Mouse (Mus musculus): Measurements from ENCODE around the gene Axin1. TPM values are rescaled to one million over a fixed set of nuclear protein-coding genes. Genes with fewer than 3 reads are reported as not detected.

Gene Axin1
- total and polyA plus RNA-seq, 3 experiments, result 27.8 to 38.8 (median 28.5) TPM

DNA sequence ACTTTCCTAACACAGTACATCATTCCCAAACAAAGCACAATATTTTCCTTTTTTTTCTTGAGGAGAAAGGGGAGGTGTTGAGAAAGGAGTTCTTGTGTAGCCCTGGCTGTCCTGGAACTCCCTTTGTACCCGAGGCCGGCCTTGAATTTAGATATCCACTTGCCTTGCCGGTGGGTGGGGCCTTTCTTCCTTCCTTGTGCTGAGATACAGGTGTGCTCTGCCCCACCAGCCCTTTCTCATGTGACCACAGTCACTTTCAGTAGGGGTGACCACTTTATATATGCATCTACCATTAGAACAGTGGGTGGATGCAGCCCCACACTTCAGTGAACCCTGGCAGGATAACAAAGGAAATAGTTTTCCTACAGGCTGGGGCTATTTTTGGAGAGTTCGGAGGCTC, 26.8 kb upstream of the Axin1 start:
- H3K4me1 ChIP-seq (ENCODE audit: control insufficient read depth in 1 of 2, insufficient read depth in 2 of 2), result peaks cover 2 to 23% of the 10 kb centered on the region in 2 experiments; a peak in 2 of 4 replicates
- no peak overlapping the region for H3K4me2 ChIP-seq (ENCODE audit: insufficient read depth, low read depth, poor library complexity, severe bottlenecking)
- peak; percentile 23 for DNase-seq (ENCODE audit: extremely low read depth)
- H3K9me3 ChIP-seq (replicated peaks; ENCODE audit: low read length), result no peaks in the 10 kb centered on the region
- H3K36me3 ChIP-seq (replicated peaks in 1 of 2; ENCODE audit: control insufficient read depth in 1 of 2, insufficient read depth in 1 of 2, low read length in 1 of 2), result no peaks in the 10 kb centered on the region
- no peak overlapping the region for H3K27ac ChIP-seq (ENCODE audit: insufficient read depth, low read depth)
- dilution Hi-C loops (cut with MboI; ENCODE audit: extremely low pct_ligation_motif_present, extremely low pct_unique_long_range_greater_than_20kb, low sequenced_read_pairs) (no loop called here), in situ Hi-C loops (cut with MboI; ENCODE audit: low pct_ligation_motif_present, low pct_unique_long_range_greater_than_20kb, low sequenced_read_pairs) (no loop called here)
- no peak overlapping the region for H3K4me3 ChIP-seq (replicated peaks in 1 of 3; ENCODE audit: low read depth in 2 of 3, low read length in 2 of 3, poor library complexity in 1 of 3)
- H3K79me2 ChIP-seq (replicated peaks; ENCODE audit: control insufficient read depth, extremely low read depth, insufficient read depth, poor library complexity, severe bottlenecking), result no peaks in the 10 kb centered on the region
- H3K27me3 ChIP-seq (replicated peaks), result peaks cover 57% of the 10 kb centered on the region
- TF ChIP-seq BHLHE40 (IDR thresholded peaks at IDR 0.05; ENCODE audit: low read depth, low read length) (peak; percentile 71; the same call in 1 of the 2 replicates), JUN (IDR thresholded peaks at IDR 0.05; ENCODE audit: insufficient read depth, low read depth, low read length) (no peak), TCF12 (IDR thresholded peaks at IDR 0.05; ENCODE audit: low read depth, low read length) (no peak), MAFK (IDR thresholded peaks at IDR 0.05; ENCODE audit: insufficient replicate concordance, low read length) (no peak), E2F4 (IDR thresholded peaks at IDR 0.05; ENCODE audit: insufficient replicate concordance, low read depth, low read length) (no peak), CTCF (conservative IDR thresholded peaks at IDR 0.05 in 1 of 2, IDR thresholded peaks at IDR 0.05 in 1 of 2; ENCODE audit: low read depth in 2 of 2, low read length in 2 of 2) (no peak), CHD1 (IDR thresholded peaks at IDR 0.05; ENCODE audit: low read depth, low read length) (no peak), MEF2A (IDR thresholded peaks at IDR 0.05; ENCODE audit: borderline replicate concordance, low read depth, low read length) (0 out of 2 replicates have a peak, but pooled peaks have one; percentile 27), NRF1 (IDR thresholded peaks at IDR 0.05; ENCODE audit: low read depth, low read length) (no peak), IRF4 (IDR thresholded peaks at IDR 0.05; ENCODE audit: low read depth, low read length) (no peak)
- H3K9ac ChIP-seq (ENCODE audit: insufficient read depth, low read depth), result no peak overlapping the region

DNA sequence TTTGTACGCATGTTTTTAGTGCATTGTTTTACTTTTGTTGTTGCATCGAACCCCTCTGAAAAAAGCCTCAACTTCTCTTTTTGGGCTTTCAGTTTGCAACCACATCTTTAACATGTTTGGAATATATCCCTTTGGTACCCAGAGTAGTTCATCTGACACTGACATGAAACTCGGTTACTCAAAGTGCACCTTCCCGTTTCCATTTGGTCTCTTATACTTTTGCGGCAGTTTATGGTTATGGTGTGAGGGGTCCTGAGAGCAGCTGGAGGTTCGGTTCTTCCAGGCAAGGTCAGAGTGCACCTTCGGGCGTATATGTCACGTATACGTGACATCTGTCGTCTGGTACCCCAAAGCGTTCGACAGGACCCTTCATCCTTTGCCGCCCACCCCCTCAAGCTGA, 25.7 kb upstream of the Axin1 start:
- Histone ChIP-seq H3K27me3 (replicated peaks) (peaks cover 67% of the 10 kb centered on the region), H3K9ac (ENCODE audit: insufficient read depth, low read depth) (peak overlapping the region; percentile 58; the same call in 1 of the 2 replicates), H3K79me2 (replicated peaks; ENCODE audit: control insufficient read depth, extremely low read depth, insufficient read depth, poor library complexity, severe bottlenecking) (no peaks in the 10 kb centered on the region), H3K9me3 (replicated peaks; ENCODE audit: low read length) (no peaks in the 10 kb centered on the region), H3K36me3 (replicated peaks in 1 of 2; ENCODE audit: control insufficient read depth in 1 of 2, insufficient read depth in 1 of 2, low read length in 1 of 2) (no peaks in the 10 kb centered on the region), H3K4me1 (ENCODE audit: control insufficient read depth in 1 of 2, insufficient read depth in 2 of 2) (peaks cover 2 to 23% of the 10 kb centered on the region in 2 experiments; a peak in 2 of 4 replicates), H3K27ac (ENCODE audit: insufficient read depth, low read depth) (peak overlapping the region; percentile 59), H3K4me3 (replicated peaks in 1 of 3; ENCODE audit: low read depth in 2 of 3, low read length in 2 of 3, poor library complexity in 1 of 3) (peak overlapping the region; percentile 10 to 67 (median 61)), H3K4me2 (ENCODE audit: insufficient read depth, low read depth, poor library complexity, severe bottlenecking) (peak overlapping the region; percentile 88)
- DNase-seq (ENCODE audit: extremely low read depth), result peak; percentile 88
- dilution Hi-C loops (cut with MboI; ENCODE audit: extremely low pct_ligation_motif_present, extremely low pct_unique_long_range_greater_than_20kb, low sequenced_read_pairs), result no loop called here
- in situ Hi-C loops (cut with MboI; ENCODE audit: low pct_ligation_motif_present, low pct_unique_long_range_greater_than_20kb, low sequenced_read_pairs), result no loop called here
- TF ChIP-seq ETS1 (conservative IDR thresholded peaks at IDR 0.05; ENCODE audit: low read depth, low read length) (peak; percentile 89), MAFK (IDR thresholded peaks at IDR 0.05; ENCODE audit: insufficient replicate concordance, low read length) (peak; percentile 92), KAT2A (IDR thresholded peaks at IDR 0.05; ENCODE audit: insufficient replicate concordance, low read length) (0 out of 2 replicates have a peak, but pooled peaks have one; percentile 15), RAD21 (IDR thresholded peaks at IDR 0.05; ENCODE audit: low read depth, low read length) (no peak), JUND (conservative IDR thresholded peaks at IDR 0.05; ENCODE audit: low read depth, low read length) (peak; percentile 95), PAX5 (IDR thresholded peaks at IDR 0.05; ENCODE audit: low read length) (no peak), CTCF (conservative IDR thresholded peaks at IDR 0.05 in 1 of 2, IDR thresholded peaks at IDR 0.05 in 1 of 2; ENCODE audit: low read depth in 2 of 2, low read length in 2 of 2) (no peak), USF2 (conservative IDR thresholded peaks at IDR 0.05; ENCODE audit: low read depth, low read length) (no peak), ELF1 (IDR thresholded peaks at IDR 0.05; ENCODE audit: low read depth, low read length) (no peak), MEF2A (IDR thresholded peaks at IDR 0.05; ENCODE audit: borderline replicate concordance, low read depth, low read length) (peak; percentile 94), UBTF (IDR thresholded peaks at IDR 0.05; ENCODE audit: low read depth, low read length) (no peak), RCOR1 (conservative IDR thresholded peaks at IDR 0.05; ENCODE audit: low read depth, low read length) (peak; percentile 98), MAZ (IDR thresholded peaks at IDR 0.05; ENCODE audit: low read depth, low read length) (peak; percentile 80), E2F4 (IDR thresholded peaks at IDR 0.05; ENCODE audit: insufficient replicate concordance, low read depth, low read length) (0 out of 2 replicates have a peak, but pooled peaks have one; percentile 23), BHLHE40 (IDR thresholded peaks at IDR 0.05; ENCODE audit: low read depth, low read length) (peak; percentile 90), TCF12 (IDR thresholded peaks at IDR 0.05; ENCODE audit: low read depth, low read length) (peak; percentile 90), MYC (IDR thresholded peaks at IDR 0.05; ENCODE audit: low read depth, low read length) (peak; percentile 65; the same call in 1 of the 2 replicates), CHD2 (IDR thresholded peaks at IDR 0.05; ENCODE audit: low read length) (peak; percentile 85), USF1 (IDR thresholded peaks at IDR 0.05; ENCODE audit: low read depth, low read length) (no peak), TBP (conservative IDR thresholded peaks at IDR 0.05; ENCODE audit: low read depth, low read length) (no peak), CHD1 (IDR thresholded peaks at IDR 0.05; ENCODE audit: low read depth, low read length) (no peak), ZKSCAN1 (IDR thresholded peaks at IDR 0.05; ENCODE audit: borderline replicate concordance, low read depth, low read length) (no peak), ZMIZ1 (IDR thresholded peaks at IDR 0.05; ENCODE audit: low read depth, low read length) (no peak), IRF4 (IDR thresholded peaks at IDR 0.05; ENCODE audit: low read depth, low read length) (peak; percentile 99), ZC3H11A (IDR thresholded peaks at IDR 0.05; ENCODE audit: low read depth, low read length) (no peak), ZNF384 (IDR thresholded peaks at IDR 0.05; ENCODE audit: low read depth, low read length) (0 out of 2 replicates have a peak, but pooled peaks have one; percentile 57), NRF1 (IDR thresholded peaks at IDR 0.05; ENCODE audit: low read depth, low read length) (no peak), SMC3 (IDR thresholded peaks at IDR 0.05; ENCODE audit: low read depth, low read length) (no peak)

Data from CH12.LX (cell line).